Mouse (Mus musculus) spleen, adult 18-20 months (tissue): ENCODE measurements around the gene Ankrd54.
"Not testable (repeated sequence)": the region's sequence is repeated elsewhere in the genome, so short reads cannot be mapped to it uniquely, and the experiment has no call there.

Source experiments
- DNase-seq, 2 experiments: peaks; one replicate each; pipeline ENCODE4 v3.0.0; 2022; ENCODE audit warnings: mixed read lengths in 2 of 2

Ankrd54 gene

DNA sequence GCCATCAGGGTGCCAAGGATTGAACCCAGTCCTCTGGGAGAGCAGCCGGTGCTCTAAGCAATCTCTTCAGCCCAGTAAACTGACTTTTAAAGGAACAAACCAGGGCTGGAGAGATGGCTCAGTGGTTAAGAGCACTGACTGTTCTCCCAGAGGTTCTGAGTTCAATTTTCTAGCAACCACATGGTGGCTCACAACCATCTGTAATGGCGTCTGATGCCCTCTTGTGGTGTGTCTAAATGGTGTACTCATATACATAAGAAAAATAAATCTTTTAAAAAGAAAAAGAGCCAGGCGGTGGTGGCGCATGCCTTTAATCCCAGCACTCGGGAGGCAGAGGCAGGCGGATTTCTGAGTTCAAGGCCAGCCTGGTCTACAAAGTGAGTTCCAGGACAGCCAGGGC is 54.9 kb downstream of the Ankrd54 start:
- not testable (repeated sequence) for DNase-seq

DNA sequence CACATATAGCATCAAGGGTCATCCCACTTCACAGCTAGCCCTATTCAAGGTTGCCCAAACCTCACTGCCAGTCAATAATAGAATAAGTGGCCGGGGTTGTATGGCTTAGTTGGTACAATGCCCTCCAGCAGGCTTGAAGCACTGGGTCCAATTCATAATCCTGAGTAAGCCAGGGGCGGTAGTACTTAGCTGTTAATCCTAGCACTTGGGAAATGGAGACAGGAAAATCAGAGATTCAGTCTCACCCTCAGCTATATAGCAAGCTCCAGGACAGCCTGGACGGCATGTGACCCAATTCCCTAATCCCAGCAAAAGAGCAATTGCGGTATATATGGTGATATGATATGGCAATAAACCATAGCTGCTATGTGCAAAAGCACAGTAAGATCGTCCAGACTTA is 55.6 kb downstream of the Ankrd54 start:
- no peak for DNase-seq

DNA sequence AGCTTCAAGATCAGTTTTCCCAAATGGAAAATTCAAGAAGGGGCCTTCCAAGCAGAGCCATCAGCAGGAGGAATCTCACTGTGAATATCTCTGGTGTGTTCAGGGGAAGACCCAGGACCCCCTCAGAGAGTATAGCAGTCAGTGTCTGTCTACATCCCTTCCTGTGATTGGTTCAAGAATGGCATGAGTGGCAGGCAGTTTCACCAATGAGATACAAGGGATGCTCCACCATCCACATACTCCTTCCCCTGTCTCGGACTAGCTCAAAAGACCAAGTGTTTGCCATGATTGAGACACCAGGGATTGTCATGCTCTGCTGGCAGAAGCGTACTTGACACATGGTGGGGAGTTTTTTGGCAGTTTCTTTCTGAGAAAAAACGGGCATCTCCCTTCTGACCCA is 56.1 kb downstream of the Ankrd54 start:
- DNase-seq = no peak

DNA sequence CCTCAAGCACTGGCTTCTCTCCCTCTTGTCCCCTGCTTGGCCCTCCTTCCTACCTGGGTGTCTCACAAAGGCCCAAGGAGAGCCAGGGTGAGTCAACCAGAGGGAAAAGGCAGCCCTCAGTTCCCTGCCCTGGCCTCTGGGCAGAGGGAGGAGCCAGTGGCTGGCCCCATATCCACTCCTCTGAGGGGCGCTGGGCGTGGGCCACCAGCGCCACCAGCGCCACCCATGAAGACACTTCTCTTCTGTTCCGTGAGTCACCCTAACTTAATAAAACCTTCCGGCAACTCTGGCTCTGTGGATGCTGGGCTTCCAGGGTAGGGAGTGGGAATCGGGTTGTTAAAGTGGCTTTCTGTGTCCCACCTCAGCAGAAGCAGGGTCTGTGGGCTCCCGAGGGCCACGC is 57.1 kb downstream of the Ankrd54 start:
- no peak for DNase-seq
